Mouse (Mus musculus) cerebellum, adult 2 months (tissue): ENCODE results near the gene Zfp867.

Experiments
- CTCF ChIP-seq: fragments of 200-500 bp; IDR thresholded peaks from 2 replicates; pipeline ENCODE4 v1.5.1; 2011; ENCODE audit warnings: low read depth, mild to moderate bottlenecking, control low read depth, low read length, moderate library complexity, borderline replicate concordance; ENCODE audit not compliant: insufficient read depth
- POLR2A ChIP-seq: fragments of 200-500 bp; IDR thresholded peaks from 2 replicates; pipeline ENCODE4 v1.6.1; 2011; ENCODE audit warnings: low read length, control low read depth, borderline replicate concordance; ENCODE audit not compliant: insufficient read depth

DNA sequence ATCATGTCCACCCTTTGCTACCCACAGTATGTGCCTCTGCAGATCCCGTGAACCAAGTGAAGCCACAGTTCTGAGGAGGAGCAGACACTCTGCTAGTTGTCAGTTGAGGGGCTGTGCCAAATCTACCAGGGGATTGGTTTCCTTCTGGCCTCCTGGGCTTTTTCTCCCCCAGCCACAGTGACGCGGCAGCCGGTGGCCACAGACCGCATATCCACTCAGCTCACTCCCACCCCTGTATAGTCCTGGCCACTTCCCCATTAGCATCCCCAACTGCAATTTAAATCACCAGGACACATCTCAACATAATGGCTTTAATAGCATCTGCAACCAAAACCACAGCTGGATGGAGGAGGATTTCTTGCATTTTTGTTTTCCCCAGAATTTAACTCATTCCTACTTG, 53.6 kb downstream of the Zfp867 start:
- TF ChIP-seq CTCF, result no peak
- no peak for TF ChIP-seq POLR2A
